Mouse (Mus musculus): Measurements from ENCODE around the gene Pdcd1.
"Not testable (repeated sequence)": the region's sequence is repeated elsewhere in the genome, so short reads cannot be mapped to it uniquely, and the experiment has no call there.

Pdcd1 gene

GRCm38 (mm10) chr1:94028741-94029140 is 23.6 kb downstream of the Pdcd1 start:
- no peak for DNase-seq (ENCODE audit: low spot score in 2 of 2)

GRCm38 (mm10) chr1:94027506-94028108 is 24.7 kb downstream of the Pdcd1 start:
- DNase-seq (ENCODE audit: low spot score in 2 of 2) = no peak

DNA sequence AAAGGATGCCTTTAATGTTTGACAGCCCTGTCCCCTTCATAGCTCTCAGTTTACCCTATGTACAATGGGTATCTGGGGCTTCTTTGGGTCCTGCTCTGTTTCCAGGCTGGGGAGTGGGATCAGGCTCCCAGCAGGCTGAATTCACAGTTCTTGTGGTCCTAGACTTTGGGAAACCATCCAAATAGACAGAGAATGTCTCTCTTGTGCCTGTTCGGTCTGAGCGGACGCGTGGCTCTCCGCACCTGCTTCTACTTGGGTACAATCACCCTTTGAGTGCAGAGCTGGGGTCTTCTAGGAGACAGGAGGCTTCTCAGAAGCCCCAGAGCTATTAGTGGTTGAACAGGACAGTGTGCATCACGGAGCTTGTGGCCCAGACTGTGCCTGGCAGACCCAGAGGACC is 32.2 kb downstream of the Pdcd1 start, which contains the start of gene Neu4:
Neu4 (plus strand) TSS at position 301 of the 400 bp plus-strand sequence.
- DNase-seq (ENCODE audit: low spot score in 2 of 2) = no peak

DNA sequence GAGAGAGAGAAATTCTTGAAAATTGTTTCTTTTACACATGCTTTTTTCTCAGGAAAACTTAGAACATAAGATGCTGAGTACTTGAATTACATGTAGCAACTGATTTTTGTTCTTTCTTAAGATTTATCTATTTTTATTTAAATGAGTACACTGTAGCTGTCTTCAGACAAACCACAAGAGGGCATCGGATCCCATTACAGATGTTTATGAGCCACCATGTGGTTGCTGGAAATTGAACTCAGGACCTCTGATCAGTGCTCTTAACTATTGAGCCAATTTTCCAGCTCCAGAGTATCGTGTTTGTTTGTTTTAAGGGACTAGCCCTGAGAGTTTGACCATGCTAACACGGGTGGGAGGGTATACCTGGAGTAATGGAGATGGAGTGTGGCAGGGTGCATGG is 40.7 kb downstream of the Pdcd1 start:
- DNase-seq (ENCODE audit: low spot score in 2 of 2) = no peak

- DNase-seq (ENCODE audit: low spot score in 2 of 2) = not testable (repeated sequence)
Measured at GRCm38 (mm10) chr1:94008826-94009225, 43.5 kb downstream of the Pdcd1 start.

DNA sequence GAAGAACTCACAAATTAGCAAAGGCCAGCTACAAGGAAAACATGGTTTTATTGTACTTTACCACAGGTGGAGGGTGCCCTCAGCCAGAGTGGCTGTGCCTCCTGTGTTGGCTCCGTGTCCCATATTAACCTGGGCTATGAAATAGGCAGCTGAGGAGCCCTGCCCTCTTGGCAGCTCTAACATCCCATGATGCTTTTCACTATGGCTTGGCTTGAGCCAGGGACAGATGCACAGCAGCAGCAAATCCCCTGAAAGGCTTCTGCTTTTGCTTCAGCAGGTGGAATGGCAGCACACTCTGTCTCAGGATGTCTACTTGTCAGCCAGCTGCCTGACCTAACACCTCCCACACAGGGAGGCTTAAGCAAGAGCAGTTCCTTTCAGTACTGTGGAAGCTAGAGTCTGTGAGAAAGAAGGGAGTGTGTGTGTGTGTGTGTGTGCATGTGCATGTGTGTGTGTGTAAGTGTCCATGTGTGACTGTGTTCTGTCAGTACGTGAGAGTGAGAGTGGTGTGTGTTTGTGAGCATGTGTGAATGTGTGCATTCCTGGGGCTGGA is 46.3 kb downstream of the Pdcd1 start:
- DNase-seq (ENCODE audit: low spot score in 2 of 2) = not testable (repeated sequence)

GRCm38 (mm10) chr1:94001023-94001422 is 51.3 kb downstream of the Pdcd1 start:
- DNase-seq (ENCODE audit: low spot score in 2 of 2) = no peak

GRCm38 (mm10) chr1:93991491-93991890 is 60.9 kb downstream of the Pdcd1 start:
- not testable (repeated sequence) for DNase-seq (ENCODE audit: low spot score in 2 of 2)

GRCm38 (mm10) chr1:93991068-93991467 is 61.3 kb downstream of the Pdcd1 start:
- DNase-seq (ENCODE audit: low spot score in 2 of 2) = not testable (repeated sequence)

- DNase-seq (ENCODE audit: low spot score in 2 of 2) = not testable (repeated sequence)
Measured at GRCm38 (mm10) chr1:93990209-93990608, 62.1 kb downstream of the Pdcd1 start, which contains the start of gene Gal3st2c. Gal3st2c (plus strand) TSS chr1:93990509.

DNA sequence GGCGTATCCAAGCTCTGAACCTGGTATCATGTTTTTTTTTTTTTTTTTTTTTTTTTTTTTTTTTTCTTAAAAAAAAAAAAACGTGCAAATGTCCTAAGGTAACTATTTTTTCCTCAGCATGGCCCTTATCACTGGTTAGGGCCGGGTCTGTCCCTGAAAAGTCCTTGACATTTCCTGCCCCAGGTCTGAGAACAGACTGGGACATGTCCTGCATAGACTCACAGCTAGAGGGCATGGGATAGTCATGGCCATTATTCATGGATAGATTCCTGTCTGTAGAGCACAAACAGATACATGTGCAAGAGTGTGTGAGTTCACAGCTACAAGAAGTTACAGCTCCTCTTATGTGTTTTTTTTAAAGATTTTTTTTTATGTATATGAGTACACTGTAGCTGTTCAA is 63.6 kb downstream of the Pdcd1 start:
- no peak for DNase-seq (ENCODE audit: low spot score in 2 of 2)

All from natural killer cell, adult 2 months (primary cell).